Mouse (Mus musculus): Measurements from ENCODE around the gene Slc50a1. TPM values are rescaled to one million over a fixed set of nuclear protein-coding genes. Genes with fewer than 3 reads are reported as not detected.
A peak's percentile ranks its signal among the peaks of the same experiment; 100 is the strongest.

The Slc50a1 gene
- total and polyA plus RNA-seq, 3 experiments = 22.5 to 45.9 TPM; not detected in 1

- TF ChIP-seq MAZ (IDR thresholded peaks at IDR 0.05; ENCODE audit: low read depth, low read length) (no peak; the same call in 1 of the 2 replicates), GABPA (IDR thresholded peaks at IDR 0.05; ENCODE audit: low read depth, low read length) (no peak), USF2 (IDR thresholded peaks at IDR 0.05; ENCODE audit: borderline replicate concordance in 1 of 2, insufficient read depth in 1 of 2, low read depth in 1 of 2, low read length in 2 of 2) (no peak), MXI1 (IDR thresholded peaks at IDR 0.05; ENCODE audit: low read depth, low read length) (no peak), NRF1 (IDR thresholded peaks at IDR 0.05; ENCODE audit: insufficient read depth, low read depth, low read length, poor library complexity, severe bottlenecking) (no peak), TBP (IDR thresholded peaks at IDR 0.05; ENCODE audit: low read depth, low read length) (no peak), KAT2A (conservative IDR thresholded peaks at IDR 0.05; ENCODE audit: low read depth, low read length) (no peak), MEF2A (IDR thresholded peaks at IDR 0.05; ENCODE audit: extremely low read depth, insufficient replicate concordance, low read depth, low read length, poor library complexity, severe bottlenecking) (peak; percentile 83; the same call in 1 of the 2 replicates), UBTF (IDR thresholded peaks at IDR 0.05; ENCODE audit: borderline replicate concordance, insufficient read depth, low read depth, low read length) (no peak)
These were observed 36.7 kb downstream of the Slc50a1 start (continued) for GRCm38 (mm10) chr3:89233562-89234110.

- TF ChIP-seq MYB (IDR thresholded peaks at IDR 0.05; ENCODE audit: low read depth, low read length) (no peak), CHD2 (IDR thresholded peaks at IDR 0.05; ENCODE audit: low read length) (no peak), CHD1 (IDR thresholded peaks at IDR 0.05; ENCODE audit: low read depth, low read length) (no peak), E2F4 (IDR thresholded peaks at IDR 0.05; ENCODE audit: borderline replicate concordance, low read depth, low read length) (no peak), TAL1 (IDR thresholded peaks at IDR 0.05; ENCODE audit: low read length) (no peak), GATA1 (IDR thresholded peaks at IDR 0.05; ENCODE audit: low read depth, low read length) (no peak), GABPA (IDR thresholded peaks at IDR 0.05; ENCODE audit: low read depth, low read length) (no peak), RAD21 (IDR thresholded peaks at IDR 0.05; ENCODE audit: low read depth, low read length) (no peak), ZMIZ1 (IDR thresholded peaks at IDR 0.05; ENCODE audit: low read depth, low read length) (no peak), MAFK (IDR thresholded peaks at IDR 0.05; ENCODE audit: borderline replicate concordance, low read depth, low read length) (no peak), POLR2AphosphoS5 (IDR thresholded peaks at IDR 0.05; ENCODE audit: borderline replicate concordance, low read depth, low read length) (no peak), ETS1 (IDR thresholded peaks at IDR 0.05; ENCODE audit: low read depth, low read length) (no peak), MEF2A (IDR thresholded peaks at IDR 0.05; ENCODE audit: extremely low read depth, insufficient replicate concordance, low read depth, low read length, poor library complexity, severe bottlenecking) (no peak), BHLHE40 (IDR thresholded peaks at IDR 0.05; ENCODE audit: borderline replicate concordance, low read depth, low read length) (no peak), POLR2AphosphoS2 (IDR thresholded peaks at IDR 0.05; ENCODE audit: low read length) (no peak), MXI1 (IDR thresholded peaks at IDR 0.05; ENCODE audit: low read depth, low read length) (no peak), SMC3 (IDR thresholded peaks at IDR 0.05; ENCODE audit: low read depth, low read length) (no peak), ELF1 (IDR thresholded peaks at IDR 0.05; ENCODE audit: low read depth, low read length) (no peak), NRF1 (IDR thresholded peaks at IDR 0.05; ENCODE audit: insufficient read depth, low read depth, low read length, poor library complexity, severe bottlenecking) (no peak), EP300 (IDR thresholded peaks at IDR 0.05; ENCODE audit: low read depth in 1 of 2, low read length in 2 of 2) (no peak)
- H3K27ac ChIP-seq (ENCODE audit: control insufficient read depth, low read depth, low read length) = no peak overlapping the region
- peaks cover 0 to 14% of the 10 kb centered on the region in 2 experiments; a peak in 2 of 4 replicates for H3K36me3 ChIP-seq (ENCODE audit: control insufficient read depth in 1 of 2, insufficient read depth in 2 of 2, low read length in 2 of 2)
- no peak overlapping the region for H3K4me3 ChIP-seq (ENCODE audit: control insufficient read depth in 1 of 2, insufficient read depth in 1 of 2, low read depth in 2 of 2, low read length in 2 of 2)
- no peaks in the 10 kb centered on the region for H3K9me3 ChIP-seq (replicated peaks; ENCODE audit: insufficient read depth, low read length)
- no peak for DNase-seq (ENCODE audit: low read depth, low spot score)
- H3K4me1 ChIP-seq (ENCODE audit: control insufficient read depth in 1 of 2, insufficient read depth in 2 of 2, low read length in 2 of 2) = peaks cover 7 to 20% of the 10 kb centered on the region in 2 experiments
- no peak overlapping the region for H3K9ac ChIP-seq (ENCODE audit: control insufficient read depth, low read depth, low read length, poor library complexity, severe bottlenecking)
- H3K27me3 ChIP-seq (ENCODE audit: control insufficient read depth in 1 of 2, insufficient read depth in 2 of 2, low read length in 2 of 2) = no peaks in the 10 kb centered on the region
- no peaks in the 10 kb centered on the region for H3K79me2 ChIP-seq (ENCODE audit: control insufficient read depth, insufficient read depth, low read length, poor library complexity)
These were observed 37.8 kb downstream of the Slc50a1 start for GRCm38 (mm10) chr3:89232614-89233013.

All from MEL (cell line).